Mouse (Mus musculus) CH12F3 (cell line): ENCODE measurements around the gene Shf.
"Not testable (repeated sequence)": the region's sequence is repeated elsewhere in the genome, so short reads cannot be mapped to it uniquely, and the experiment has no call there.

Experiments used
- in situ Hi-C: fragments of 300-500 bp; cut with MboI; formaldehyde crosslinking; loops from 2 replicates; pipeline ENCODE4 v1.14.3; 2020; ENCODE audit warnings: low sequenced_read_pairs

The Shf gene

DNA sequence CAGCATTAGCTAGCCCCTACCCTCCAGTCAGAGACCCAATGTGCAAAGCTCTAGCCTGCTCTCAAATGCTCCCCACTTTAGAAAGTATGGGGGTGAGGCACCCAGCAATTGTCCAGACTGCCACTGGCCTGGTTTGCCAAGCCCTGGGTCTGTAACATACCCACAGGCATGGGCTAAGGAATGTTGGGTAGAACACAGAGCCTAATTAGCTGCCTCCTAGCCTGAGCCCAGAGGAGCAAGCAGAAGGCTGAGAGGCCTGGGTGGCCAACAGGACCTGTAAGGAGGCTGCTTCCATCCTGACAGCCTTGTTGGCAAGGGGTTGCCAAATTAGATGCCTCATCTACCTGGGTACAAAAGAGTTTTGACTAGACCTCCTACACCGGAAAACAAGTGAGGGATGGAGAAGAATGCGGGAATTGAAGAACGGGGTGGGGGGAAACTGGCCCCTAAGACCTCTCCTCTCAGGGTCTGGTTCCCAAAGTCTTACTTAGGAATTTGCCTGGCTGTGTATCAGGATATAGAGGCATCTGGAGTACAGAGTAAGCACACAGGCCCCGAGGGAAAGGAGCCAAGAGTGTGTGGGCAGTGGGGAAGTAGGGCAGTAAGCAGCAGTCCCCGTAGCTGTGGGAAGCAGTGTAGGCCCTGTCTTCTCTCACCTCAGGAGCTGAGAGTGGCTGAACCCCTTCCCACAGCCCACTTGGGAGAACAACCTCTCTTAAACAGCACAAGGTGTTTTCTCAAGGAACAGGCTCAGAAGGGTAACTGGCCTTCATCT, 17.6 kb downstream of the Shf start:
- in situ Hi-C loops: no loop called here

DNA sequence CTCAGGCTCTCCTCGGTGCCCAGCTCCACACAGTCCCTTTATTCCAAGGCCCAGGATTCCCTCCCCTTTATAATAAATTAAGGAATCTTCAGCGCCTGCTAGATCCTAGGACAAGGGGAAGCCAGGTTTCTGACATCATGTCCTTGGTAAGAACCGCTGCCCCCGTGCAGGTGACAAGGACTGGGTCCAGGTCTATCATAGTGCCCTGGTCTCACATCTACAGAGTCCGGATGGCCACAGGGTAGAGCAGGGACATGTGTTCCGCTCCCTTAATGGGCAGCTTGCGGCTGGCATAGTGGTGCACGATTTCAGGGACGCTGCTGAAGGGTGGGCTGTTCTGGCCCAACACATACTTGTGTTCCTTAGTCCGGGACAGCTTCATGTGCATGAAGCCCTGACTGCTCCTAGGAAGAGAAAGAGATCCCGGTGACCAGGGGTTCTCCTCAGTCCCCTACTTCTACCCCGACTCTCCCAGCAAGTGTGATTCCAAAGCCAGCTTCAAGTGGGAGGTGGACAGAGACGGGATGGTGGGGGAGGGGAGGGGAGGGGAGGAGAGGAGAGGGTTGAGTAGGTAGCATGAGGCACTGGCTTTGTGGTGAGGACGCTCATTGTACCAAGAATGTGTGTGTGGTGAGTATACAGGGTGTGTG, 19.7 kb downstream of the Shf start:
- in situ Hi-C loops: no loop called here

DNA sequence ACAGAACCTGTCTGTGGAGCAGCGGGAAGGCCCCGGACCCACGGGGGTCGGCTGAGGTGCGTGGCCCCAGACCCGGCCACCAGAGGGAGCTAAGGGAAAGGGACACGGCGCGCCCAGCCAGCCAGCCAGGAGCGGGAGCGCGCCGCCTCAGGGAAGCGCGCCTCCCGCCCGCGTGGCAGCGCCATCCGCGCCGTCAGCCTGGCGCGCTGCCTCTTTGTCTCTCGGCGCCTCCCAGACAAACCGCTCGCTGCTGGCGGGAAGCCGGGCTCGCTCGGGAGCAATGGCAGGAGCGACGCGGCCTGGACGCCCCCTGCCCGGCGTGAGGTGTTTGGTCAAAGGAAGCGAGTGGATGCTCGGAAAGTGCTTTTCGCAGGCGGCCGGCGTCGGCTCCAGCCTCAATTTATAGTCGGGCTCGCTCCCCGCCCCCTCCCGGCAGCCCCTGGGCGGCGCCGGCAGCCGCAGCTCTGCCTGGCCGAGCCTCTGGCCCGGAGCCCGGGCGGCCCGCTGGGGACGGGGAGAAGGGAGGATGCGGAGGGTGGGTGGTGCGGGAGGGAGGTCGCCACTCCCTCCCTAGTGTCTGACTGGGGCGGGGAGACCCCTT, 20.3 kb downstream of the Shf start:
- in situ Hi-C loops: no loop called here

DNA sequence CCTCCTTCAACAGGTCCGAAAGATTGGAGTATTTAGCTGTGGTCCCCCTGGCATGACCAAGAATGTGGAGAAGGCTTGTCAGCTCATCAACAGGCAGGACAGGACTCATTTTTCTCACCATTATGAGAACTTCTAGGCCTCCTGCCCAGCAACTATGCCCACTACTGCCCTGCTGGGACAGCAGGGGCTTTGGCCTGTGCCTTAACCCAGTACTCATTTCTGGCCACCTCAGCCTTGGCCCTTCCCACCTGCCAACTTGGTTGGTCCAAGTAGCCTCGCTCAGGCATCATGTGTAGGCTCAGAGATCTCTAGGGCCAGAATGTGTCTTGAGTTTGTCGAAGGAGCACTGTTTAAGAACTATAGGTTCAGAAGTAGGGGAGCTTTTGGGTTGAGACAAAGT, 21.7 kb downstream of the Shf start:
- in situ Hi-C loops: no loop called here

DNA sequence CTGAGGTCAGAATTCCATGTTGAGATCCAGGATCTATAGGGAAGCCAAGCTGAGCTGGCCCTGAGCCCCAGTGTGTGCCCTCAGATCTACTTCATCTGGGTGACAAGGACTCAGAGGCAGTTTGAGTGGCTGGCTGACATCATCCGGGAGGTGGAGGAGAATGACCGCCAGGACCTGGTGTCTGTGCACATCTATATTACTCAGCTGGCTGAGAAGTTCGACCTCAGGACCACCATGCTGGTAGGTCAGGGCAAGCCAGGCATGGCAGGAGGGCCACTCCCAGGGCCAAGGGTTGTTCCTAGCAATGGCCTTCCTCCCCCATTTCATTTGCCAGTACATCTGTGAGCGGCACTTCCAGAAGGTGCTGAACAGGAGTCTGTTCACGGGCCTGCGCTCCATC, 22.8 kb downstream of the Shf start:
- in situ Hi-C loops: not testable (repeated sequence)

DNA sequence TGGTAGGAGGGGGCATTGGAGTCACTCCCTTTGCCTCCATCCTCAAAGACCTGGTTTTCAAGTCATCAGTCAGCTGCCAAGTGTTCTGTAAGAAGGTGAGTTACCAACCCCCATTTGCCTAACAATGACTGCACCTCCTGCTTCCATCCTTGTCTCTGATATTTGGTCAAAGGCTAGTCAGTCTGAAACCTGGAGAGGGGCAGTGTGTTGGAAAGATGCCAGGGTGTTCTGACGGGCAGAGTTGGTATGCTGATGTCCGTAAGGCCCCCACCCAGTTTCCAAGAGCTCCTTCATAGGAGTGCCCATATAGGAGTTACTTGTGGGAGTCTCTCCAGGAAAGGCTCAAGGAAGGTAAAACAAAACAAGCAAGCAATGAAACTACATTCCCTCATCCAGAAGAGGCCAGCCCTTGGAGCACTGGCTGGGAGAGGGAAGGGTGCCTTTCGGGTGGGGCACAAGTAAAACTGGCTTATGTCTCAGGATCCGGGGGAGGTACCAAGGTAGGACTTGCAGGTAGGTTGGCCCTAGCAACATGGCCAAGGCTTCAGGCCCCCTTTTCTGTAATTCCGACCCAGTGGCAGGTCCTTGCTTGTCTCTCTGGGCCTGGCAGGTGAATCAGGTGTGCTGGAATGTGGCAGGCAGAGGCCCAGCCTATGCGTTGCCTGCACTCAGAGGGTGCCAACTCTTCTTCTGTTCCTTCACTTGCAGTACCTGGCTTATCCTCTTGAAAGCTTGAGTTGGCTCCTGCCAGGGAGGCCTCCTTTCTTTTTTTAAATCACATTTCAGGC, 23.7 kb downstream of the Shf start:
- in situ Hi-C loops: no loop called here

DNA sequence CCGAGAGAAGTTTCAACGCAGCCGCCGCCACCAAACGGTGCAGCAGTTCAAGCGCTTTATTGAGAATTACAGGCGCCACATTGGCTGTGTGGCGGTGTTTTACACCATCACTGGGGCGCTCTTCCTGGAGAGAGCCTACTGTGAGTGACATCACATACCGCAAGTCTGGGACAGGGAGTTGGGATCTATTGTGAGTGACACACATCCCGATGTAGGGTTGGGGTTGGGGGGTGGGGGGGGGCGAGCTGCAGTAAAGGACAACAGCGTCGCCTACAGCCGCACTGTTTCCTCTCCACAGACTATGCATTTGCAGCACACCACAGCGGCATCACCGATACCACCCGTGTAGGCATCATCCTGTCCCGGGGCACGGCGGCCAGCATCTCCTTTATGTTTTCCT, 31.7 kb downstream of the Shf start:
- in situ Hi-C loops: no loop called here

DNA sequence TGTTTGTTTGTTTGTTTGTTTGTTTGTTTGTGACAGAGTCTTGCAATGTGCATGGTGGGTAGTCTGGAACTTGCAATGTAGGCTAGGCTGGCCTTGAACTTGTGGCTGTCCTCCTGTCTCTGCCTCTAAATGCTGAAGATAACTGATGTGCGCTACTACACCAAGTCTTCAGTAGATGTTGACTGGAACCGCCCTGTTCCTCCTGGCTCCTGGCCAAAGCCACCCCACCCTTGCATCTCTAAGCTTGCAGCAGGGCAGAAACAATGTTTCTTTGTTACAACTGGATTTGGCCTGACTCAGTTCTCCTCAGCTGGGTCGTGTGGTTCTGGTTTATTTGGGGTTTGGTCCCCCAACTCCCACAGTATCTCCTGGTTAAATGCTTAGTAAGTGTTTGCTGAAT, 34.8 kb downstream of the Shf start:
- in situ Hi-C loops: no loop called here

DNA sequence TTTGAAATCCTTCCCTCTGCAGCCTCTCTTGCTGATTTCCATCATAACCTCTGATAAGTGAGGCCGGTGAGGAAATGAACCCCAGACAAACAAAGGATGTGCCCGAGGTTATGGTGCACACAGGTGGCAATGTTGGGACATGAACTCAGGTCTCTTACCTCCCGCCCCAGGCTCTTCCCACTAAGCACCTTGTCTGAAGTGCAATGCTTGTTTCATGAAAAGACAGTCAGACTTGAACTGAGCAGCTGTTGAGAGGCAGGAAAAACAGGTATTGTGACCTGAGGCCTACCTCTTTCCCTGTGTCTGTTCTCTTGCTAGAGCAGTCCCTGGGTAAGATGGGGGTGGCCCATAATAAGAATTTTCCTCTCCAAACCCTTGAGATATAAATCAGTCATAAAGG, 36.7 kb downstream of the Shf start:
- in situ Hi-C loops: no loop called here

DNA sequence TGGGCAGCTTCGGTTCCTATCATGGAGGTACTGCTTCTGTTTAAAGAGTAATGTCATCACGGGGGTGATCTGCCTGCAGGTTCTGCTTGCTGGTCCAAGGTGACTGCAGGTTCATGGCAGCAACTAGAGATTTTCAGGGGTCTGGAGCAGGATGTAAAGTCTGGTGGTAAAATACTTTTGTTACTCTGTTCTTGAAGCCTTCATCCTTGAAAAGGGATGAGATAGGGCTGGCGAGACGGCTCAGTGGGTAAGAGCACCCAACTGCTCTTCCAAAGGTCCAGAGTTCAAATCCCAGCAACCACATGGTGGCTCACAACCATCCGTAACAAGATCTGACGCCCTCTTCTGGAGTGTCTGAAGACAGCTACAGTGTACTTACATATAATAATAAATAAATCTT, 38.6 kb downstream of the Shf start:
- in situ Hi-C loops: not testable (repeated sequence)

DNA sequence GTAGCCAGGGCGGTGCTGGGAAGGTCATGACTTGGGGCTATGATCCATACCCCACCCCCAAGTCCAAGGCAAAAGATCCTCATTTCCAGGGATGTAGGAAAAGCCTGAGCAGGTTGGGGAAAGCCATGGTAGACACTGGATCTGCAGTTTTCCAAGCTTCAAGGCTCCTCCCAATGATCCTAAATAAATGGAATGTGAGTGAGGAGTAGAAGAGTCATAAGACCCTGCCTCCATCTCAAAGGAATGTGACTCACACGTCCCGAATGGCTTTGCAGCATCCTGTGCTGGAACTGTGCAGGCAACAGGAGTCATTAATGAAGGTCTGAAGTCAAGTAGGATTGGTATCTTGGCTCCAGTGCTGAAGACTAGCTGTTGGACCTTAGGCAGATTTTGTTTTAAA, 41.0 kb downstream of the Shf start:
- in situ Hi-C loops: no loop called here

DNA sequence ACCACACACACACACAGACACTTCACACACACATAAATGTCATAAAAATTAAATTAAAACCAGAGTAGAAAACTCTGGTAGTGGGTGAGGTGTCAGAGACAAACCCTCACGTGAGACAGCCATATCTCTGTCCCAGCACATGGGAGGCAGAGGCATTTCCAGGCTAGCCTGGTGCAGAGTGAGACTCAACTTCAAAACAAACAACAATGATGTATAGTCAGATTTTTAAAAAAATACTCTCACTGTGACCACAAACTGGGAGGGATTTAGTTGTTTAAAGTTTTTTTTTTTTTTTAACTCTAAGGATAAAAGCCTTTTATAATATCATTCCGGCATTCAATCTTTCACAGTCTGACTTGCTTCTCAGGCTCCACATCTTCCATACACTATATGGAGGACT, 43.6 kb downstream of the Shf start:
- in situ Hi-C loops: no loop called here

DNA sequence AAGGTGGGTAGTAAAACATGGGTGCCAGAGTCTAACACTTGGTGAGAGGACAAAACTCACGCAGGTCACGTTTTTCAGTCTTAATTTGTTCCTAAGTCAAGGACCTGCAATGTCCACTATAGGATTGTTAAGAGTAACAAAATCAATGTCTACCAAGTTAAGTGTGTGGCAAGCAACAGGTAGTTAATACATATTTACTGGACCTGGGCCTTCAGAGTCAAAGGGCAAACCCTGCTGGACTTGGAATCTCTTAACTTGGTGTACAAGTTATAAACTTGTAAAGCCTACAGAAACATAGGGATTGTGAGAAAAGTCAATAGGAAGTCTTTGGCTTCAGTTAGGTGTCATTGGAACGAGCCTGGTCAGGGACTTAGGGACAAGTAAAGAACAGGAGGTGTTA, 44.4 kb downstream of the Shf start:
- in situ Hi-C loops: no loop called here

DNA sequence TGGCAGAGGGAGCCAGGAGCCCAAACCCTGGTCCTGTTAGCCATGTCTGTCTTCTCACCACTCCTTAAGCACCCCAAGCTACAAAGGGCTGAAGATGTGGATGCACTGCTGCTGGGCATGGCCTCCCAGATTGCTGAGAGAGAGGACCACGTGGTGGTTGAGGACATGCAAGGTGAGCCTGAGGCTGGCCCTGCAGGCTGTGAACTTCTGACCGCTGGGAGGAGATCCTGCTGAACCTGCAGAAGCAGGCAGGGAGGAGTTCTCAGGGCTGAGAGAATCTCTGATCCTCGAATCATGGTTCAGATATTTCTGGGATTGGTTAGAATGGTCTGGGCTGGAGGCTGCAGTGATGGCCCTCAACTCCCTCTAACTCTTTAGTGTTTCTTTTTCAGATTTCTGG, 45.0 kb downstream of the Shf start:
- in situ Hi-C loops: no loop called here

DNA sequence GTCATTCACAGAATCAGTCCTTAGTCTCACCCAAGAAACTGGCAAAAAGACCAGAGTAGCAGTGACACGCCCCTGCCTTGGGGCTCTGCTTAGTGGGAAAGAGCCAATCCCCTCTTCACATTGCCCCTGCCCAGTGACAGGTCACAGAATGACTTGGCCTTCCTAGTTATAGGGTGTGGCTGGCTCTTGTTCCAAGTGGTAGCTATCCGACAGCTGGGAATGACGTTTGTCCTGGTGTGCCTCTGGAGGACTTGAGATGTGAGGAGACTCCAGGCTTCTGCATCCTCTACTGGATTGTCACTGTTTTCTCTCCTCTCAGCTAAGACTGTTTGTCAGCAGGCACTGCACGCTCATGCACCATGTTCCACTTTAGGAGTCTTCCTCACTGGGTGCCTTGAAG, 51.6 kb downstream of the Shf start:
- in situ Hi-C loops: no loop called here

DNA sequence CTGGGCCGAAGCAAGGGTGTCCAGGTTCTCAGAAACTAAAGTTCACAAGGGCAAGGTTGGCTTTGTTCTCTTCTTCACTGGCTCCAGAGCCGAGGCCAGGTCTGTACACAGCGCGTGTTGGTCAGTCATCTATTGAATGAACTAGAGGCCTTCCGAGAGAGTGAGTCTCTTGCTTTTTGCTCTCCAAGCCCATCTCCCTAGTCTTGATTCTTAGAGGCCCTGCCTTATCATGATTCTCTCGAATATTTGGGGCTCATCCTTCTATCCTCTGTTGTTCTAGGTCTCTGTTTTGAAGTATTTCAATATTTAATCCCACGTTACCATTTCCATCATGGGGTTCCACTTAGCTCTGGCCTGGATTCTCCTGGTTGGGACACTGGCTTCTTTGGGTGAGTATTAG, 53.6 kb downstream of the Shf start, which contains the start of gene Duox1:
Duox1 (plus strand) TSS at position 301 of the 400 bp plus-strand sequence.
- in situ Hi-C loops: no loop called here

DNA sequence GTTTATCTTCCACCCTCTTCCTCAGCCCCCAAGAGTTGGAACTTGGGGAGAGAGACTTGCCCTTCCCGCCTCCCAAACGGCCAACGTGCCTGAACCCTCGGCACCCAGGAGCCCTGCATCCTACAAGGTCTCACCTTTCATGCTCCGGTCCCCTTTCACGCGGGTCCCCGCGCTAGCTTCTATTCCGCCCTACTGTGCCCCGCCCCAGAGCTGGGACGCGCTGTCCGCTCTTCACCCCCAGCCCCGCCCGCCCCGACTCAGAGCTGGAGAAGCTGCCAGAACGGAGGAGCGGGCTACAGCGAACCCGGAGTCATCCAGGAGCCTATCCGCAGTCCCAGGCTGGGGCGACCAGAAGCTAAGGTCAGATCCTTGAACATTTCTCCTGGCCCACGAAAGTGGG, 55.4 kb downstream of the Shf start, which contains the start of gene Duoxa1:
Duoxa1 (minus strand) TSS at position 195 of the 400 bp plus-strand sequence.
- in situ Hi-C loops: no loop called here

DNA sequence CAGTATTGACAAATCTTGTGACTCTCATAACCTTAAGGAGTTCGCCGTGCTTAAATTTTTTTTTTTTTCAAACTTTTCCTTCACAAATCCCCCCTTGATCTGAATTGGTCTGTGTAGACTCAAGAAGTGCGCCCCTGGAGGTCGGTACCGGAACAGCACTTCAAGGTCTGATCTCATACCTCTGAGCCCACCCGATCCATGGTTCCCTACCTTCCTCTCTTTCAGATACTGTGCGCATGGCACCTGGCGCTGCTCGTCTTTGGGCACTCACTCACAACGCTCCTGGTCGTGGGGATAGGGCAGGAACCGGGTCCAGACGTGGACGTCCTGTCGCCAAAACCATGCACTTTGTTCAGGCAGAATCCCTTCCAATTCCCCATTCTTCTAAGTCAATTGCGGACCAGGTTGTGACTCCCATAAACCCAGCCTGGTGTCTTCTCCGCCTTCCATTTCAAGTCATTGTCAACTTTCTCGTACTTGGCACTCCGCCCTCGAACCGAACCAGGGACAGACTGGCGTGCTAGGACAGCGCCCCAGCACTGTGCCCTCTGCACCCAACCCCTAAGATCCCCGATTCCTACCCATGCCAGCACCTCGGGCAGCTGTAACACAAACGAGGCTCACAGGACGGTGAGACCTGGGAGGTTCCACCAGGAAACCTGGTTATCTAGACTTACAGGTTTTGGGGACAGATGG, 56.1 kb downstream of the Shf start:
- in situ Hi-C loops: no loop called here

DNA sequence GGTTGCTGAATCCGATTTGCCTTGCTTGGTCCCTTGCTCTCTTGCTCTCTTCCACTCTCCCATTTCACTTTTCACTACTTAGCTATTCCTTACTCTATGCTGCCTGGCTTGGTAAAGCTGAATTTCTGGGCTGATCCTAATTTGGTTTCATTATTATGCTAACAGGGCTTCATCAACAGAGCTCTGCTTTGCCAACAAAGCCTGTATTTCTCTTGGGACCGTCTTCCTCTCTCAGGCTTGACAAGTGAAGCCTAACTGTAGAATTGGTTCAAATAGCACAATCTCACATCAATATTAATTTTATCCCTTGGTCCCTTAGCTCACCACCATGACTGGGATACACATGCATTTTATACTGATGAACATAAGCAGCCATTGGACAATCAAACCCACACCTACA, 57.4 kb downstream of the Shf start:
- in situ Hi-C loops: no loop called here

DNA sequence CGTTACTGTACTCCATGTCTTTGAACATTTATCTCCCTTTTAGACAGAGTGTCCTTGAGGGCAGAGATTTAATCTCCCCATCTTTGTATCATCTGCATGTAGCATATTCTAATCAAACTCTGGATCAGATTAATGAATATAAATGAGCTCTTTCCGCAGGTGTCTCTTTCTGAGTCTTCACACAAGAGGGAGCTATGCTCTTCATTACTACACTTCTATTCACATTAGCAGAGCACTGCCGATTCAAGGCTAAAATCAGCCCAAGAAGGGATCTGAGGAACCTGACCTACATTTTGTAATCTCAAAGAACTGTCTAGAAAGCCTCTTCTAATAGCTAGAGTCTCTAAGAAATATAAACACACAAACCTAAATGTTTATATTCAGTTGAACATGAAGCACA, 59.3 kb downstream of the Shf start:
- in situ Hi-C loops: no loop called here

DNA sequence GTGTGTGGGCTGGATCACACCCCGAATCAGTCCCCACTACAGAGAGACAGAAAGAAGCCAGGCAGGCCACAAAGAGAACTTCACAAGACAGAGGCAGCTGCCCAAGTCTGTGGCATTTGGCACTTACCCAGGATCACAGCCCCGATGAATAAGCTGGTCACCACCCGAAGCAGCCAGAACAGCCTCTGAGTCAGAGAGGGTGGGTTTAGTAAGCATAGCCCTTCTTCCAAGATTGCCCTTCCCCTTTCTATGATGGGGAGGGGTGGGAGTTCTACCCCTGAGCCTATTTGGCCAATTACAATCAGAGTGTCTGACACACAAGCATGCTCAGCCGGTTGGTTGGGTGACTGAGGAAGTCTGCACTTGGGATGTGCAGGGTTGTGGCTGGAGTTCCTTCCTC, 62.8 kb downstream of the Shf start:
- in situ Hi-C loops: no loop called here
